Mouse (Mus musculus) liver, embryonic 16.5 days (tissue): ENCODE data around the gene Tmem254b. TPM values are rescaled to one million over a fixed set of nuclear protein-coding genes. Genes with fewer than 3 reads are reported as not detected.
"Not testable (repeated sequence)": the region's sequence is repeated elsewhere in the genome, so short reads cannot be mapped to it uniquely, and the experiment has no call there.

Experiments
- ATAC-seq: fragments of 200-750 bp; cut with Nextera tagmentation; 2 replicates; pipeline ENCODE4 v1.8.0; 2017; ENCODE audit warnings: low read depth, mild to moderate bottlenecking, moderate number of reproducible peaks, moderate library complexity
- H3K27ac ChIP-seq: fragments of 300-500 bp; sonication (generic); 2 replicates; pipeline ENCODE4 v1.5.1; 2014; ENCODE audit warnings: mild to moderate bottlenecking, low read length
- H3K27me3 ChIP-seq: fragments of 300-500 bp; sonication (generic); 2 replicates; pipeline ENCODE4 v1.6.1; 2014; ENCODE audit warnings: low read depth, low read length, mixed read lengths; ENCODE audit not compliant: control insufficient read depth, insufficient read depth
- H3K36me3 ChIP-seq: fragments of 300-500 bp; sonication (generic); 2 replicates; pipeline ENCODE4 v1.6.1; 2014; ENCODE audit warnings: mild to moderate bottlenecking; ENCODE audit not compliant: control insufficient read depth, insufficient read depth
- H3K4me1 ChIP-seq: fragments of 300-500 bp; sonication (generic); 2 replicates; pipeline ENCODE4 v1.6.1; 2014; ENCODE audit warnings: low read depth, low read length, mixed read lengths; ENCODE audit not compliant: control insufficient read depth
- H3K4me2 ChIP-seq: fragments of 300-500 bp; sonication (generic); 2 replicates; pipeline ENCODE4 v1.6.1; 2014; ENCODE audit warnings: low read depth, low read length, mixed read lengths
- H3K4me3 ChIP-seq: fragments of 300-500 bp; sonication (generic); 2 replicates; pipeline ENCODE4 v1.5.1; 2014; ENCODE audit warnings: low read depth, mild to moderate bottlenecking, low read length
- H3K9ac ChIP-seq: fragments of 300-500 bp; sonication (generic); 2 replicates; pipeline ENCODE4 v1.6.1; 2014; ENCODE audit warnings: low read depth, low read length
- H3K9me3 ChIP-seq: fragments of 300-500 bp; sonication (generic); replicated peaks from 2 replicates; pipeline ENCODE4 v1.6.1; 2016; ENCODE audit warnings: low read length; ENCODE audit not compliant: control insufficient read depth
- WGBS: fragments of 180-500 bp; shearing (Covaris S2); extraction: QIAGEN DNeasy Blood & Tissue Kit; methylation state at CpG from one replicate; pipeline ENCODE4 v1.1.7; 2014; ENCODE audit not compliant: insufficient replicate concordance; 5-methylcytosine and 5-hydroxymethylcytosine counted together
- polyA plus RNA-seq: library from polyadenylated mRNA; unstranded; fragments of >200 nt; fragmentation: Nextera tagmentation; extraction: Ambion mirVana; gene quantifications from 2 replicates; pipeline ENCODE4 v1.2.1, GENCODE M21; 2015

Gene Tmem254b
- 22.5 and 24.5 TPM in 2 replicates for polyA plus RNA-seq

DNA sequence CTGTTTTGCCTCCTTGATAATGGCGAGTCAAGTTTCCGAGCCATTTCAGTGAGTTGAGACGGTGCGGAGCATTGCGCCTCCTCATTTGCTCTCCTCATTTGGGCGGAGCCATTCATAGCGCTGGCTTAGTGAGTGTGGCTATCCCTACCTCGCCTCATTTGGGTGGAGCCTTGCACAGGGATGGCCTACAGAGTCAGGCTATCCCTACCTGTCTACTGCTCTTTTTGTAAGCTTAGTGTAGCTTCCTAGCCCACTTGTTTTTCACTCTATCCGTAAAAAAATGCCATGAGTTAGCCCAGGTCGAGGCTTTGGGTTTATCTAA, at the start of gene Tmem254b:
Gene Tmem254b, minus strand, starts transcription at position 116 of the 322 bp plus-strand sequence.
- not testable (repeated sequence) for H3K9me3 ChIP-seq
- no CpG with 5 or more reads among the region's 10 CpGs for WGBS
- peak; percentile 79 for ATAC-seq

DNA sequence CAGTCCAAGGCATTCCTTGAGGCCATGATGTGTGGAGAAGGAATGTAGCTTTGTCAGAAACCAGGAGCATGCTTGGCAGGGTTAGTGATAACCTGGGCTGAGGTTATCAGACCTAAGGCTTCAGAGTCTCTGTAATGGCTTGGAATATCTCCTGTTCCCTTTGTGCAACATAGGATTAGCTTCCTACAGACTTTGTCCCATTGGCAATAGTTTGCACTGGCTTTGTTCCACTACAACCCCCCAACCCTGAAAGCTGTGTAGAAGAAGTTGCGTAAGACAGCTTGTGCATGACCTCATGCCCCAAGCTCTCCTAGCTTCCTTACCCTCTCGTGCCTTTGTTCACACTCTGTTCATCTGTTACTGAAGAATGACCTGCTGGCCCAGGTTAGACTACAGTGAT, 30.3 kb upstream of the Tmem254b start:
- H3K27me3 ChIP-seq, H3K4me3 ChIP-seq, H3K4me1 ChIP-seq, H3K4me2 ChIP-seq, H3K27ac ChIP-seq, H3K36me3 ChIP-seq, H3K9ac ChIP-seq, H3K9me3 ChIP-seq: not testable (repeated sequence)
- peak; percentile 24; the same call in 1 of the 2 replicates for ATAC-seq
- no CpG with 5 or more reads among the region's 2 CpGs for WGBS

More for the DNA sequence above, at the start of gene Tmem254b:
- H3K4me2 ChIP-seq, H3K27ac ChIP-seq, H3K4me3 ChIP-seq, H3K36me3 ChIP-seq, H3K27me3 ChIP-seq, H3K9ac ChIP-seq, H3K4me1 ChIP-seq: not testable (repeated sequence)

DNA sequence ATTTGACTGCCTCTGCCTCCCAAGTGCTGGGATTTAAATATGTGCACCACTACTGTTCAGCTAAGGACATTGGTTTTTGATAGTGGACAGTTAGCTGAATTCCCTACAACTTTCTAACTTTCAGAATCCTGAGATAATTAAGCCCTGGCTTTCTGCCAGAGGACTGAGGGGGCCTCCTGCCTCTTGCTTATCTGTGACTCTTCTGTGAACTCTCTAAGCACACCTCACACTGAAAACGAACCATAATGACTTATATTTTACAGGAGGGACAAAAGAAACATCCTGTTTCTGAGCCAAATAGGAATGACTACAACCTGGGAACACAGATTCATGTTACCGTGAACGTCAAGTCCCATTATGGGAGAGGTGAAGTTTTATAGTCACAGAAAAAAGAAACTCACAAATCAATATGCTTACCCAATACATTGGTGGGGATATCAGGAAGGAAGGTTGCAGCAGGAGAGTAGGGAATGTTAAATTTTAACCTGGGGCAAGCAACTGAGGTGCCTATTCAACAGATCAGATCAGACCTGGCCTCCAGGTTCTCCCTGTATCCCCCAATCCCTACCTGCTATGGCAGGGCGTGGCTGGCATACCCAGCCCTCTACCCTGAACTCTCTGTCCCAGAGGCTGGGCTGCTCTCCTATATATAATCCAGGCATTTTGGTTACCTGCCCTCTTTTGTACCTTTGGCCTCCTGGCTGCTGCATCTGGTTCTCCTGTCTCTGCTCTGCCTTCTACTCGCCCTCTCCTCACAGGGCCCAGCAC, 9.6 kb upstream of the Tmem254b start:
- H3K4me2 ChIP-seq, H3K27me3 ChIP-seq, H3K36me3 ChIP-seq, H3K27ac ChIP-seq, H3K9ac ChIP-seq, H3K4me1 ChIP-seq, H3K9me3 ChIP-seq, H3K4me3 ChIP-seq: not testable (repeated sequence)
- WGBS: no CpG with 5 or more reads among the region's 5 CpGs
- peak; percentile 94 for ATAC-seq

DNA sequence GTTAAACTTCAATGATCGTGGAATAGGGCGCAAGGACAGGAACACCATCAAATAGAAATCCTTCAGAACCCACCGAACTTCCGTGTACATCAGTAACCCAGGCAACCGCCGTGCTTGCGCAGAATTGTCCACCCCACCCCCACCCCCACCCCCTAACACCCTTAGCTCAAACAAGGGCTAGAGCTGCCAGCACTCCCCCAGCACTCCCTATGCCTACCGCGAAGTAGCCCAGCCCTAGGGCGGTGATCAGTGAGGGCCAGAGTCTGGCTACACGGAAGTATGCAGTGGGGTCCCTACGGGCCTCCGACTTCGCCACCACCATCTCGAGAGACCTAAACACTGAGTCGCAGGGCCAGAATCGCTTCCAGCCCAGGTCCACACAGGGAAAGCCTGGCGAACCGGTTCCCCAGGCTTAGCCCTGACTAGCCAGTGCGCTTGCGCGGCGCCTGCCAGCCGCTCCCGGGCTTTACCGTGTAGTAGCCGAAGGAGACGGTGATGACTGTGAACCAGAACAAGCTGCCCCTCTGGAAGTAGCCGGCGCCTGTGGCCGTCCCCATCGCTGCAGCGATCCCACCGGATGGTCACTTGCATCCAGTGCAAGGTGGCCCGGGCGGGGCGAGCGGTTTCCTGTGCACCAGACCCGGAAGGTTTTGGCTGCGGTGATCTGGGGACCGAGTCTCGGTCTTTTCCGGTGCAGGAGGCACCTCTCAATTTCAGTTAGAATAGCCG, 480 bp downstream of the Tmem254b start:
- H3K36me3 ChIP-seq, H3K27ac ChIP-seq, H3K9ac ChIP-seq, H3K9me3 ChIP-seq, H3K4me1 ChIP-seq, H3K4me2 ChIP-seq, H3K27me3 ChIP-seq, H3K4me3 ChIP-seq: not testable (repeated sequence)
- WGBS: no CpG with 5 or more reads among the region's 44 CpGs
- peak; percentile 60 for ATAC-seq

DNA sequence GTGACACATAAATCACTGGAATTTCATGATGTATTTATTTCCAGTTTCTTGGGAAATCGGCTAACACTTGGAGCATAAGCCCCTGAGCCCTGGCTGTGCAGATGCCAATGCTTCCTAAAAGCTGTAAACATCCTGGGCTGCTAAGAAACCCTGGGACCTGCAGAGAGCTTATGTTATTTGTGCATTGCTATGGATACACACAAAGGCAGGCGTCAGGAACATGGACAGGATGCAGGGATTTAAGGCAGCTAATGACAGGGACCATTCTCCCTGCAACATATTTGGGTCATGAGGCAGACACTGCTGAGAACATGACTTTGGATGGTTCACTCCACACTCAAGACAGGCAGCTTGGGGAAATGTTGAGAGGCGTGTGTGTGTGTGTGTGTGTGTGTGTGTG, 9.0 kb downstream of the Tmem254b start:
- not testable (repeated sequence) for H3K27ac ChIP-seq, H3K4me2 ChIP-seq, H3K9ac ChIP-seq, ATAC-seq, H3K4me3 ChIP-seq, H3K4me1 ChIP-seq, H3K36me3 ChIP-seq, H3K27me3 ChIP-seq, H3K9me3 ChIP-seq
- no CpG with 5 or more reads among the region's 3 CpGs for WGBS

DNA sequence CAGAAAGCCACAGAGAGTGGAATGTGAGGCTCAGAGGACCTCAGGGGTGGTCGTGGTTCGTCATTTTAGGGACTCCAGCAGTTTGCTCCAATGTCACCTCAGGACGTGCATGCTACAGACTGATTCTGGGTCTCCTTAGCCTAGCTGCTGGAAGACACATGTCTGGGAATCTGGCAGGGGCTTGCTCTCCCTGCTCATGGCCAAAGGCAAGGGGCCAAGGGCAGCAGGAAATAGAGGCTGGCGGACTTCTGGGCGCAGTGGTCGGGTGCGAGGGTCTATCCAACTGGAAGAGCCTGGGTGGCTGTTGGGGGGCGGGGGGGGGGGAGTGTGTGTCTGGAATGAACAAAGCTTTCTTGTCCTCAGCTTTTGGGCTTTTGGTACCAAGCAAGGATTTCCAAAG, 18.5 kb downstream of the Tmem254b start:
- not testable (repeated sequence) for H3K27ac ChIP-seq, H3K4me1 ChIP-seq, ATAC-seq, H3K9me3 ChIP-seq, H3K27me3 ChIP-seq, H3K4me2 ChIP-seq, H3K36me3 ChIP-seq, H3K9ac ChIP-seq, H3K4me3 ChIP-seq
- no CpG with 5 or more reads among the region's 8 CpGs for WGBS

DNA sequence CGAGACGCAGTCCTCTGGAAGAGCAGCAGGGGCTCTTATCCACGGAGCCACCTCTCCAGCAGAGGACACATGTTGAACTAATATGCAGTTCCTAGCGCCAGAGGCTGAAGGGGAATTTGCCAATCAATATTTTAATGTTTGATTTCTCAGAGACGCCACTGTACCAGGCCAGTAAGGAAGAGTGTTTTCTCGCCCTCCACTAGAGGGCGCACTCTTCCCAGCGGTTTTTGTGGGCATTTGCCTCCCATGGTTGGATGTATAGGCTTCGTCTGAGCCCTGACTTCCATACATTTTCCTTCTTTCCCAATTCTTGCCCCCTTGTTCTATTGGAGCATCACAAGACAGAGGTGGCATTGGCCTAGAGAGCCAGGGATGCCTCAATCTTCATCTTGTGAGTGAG, 20.2 kb downstream of the Tmem254b start:
- H3K4me1 ChIP-seq, H3K4me3 ChIP-seq, H3K9me3 ChIP-seq, H3K27me3 ChIP-seq, ATAC-seq, H3K36me3 ChIP-seq, H3K27ac ChIP-seq, H3K9ac ChIP-seq, H3K4me2 ChIP-seq: not testable (repeated sequence)
- WGBS: no CpG with 5 or more reads among the region's 9 CpGs

DNA sequence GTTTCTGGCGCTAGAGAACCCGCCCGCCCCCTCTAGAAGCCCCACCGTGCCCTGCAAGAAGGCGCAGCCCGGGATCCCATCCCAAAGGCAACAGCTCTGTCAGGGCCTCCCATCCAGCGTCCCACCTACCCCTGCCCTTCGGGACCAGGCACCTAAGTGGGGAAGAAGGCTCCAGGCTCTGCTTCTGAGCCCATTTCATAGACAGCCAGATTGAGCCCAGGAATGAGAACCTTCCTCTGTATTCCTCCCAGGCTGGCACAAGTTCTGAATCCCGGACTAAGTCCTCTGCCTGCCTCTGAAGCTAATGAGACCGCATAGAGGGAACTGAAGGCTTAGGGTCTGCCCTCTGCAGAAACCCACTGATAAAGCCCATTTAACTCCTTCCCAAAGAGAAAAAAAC, 24.5 kb downstream of the Tmem254b start, which contains the start of gene Plac9b:
Gene Plac9b, minus strand, starts transcription at position 101 of the 400 bp plus-strand sequence.
- H3K4me2 ChIP-seq, H3K4me3 ChIP-seq, H3K27ac ChIP-seq, H3K9ac ChIP-seq, H3K27me3 ChIP-seq, H3K9me3 ChIP-seq, H3K4me1 ChIP-seq, ATAC-seq, H3K36me3 ChIP-seq: not testable (repeated sequence)
- no CpG with 5 or more reads among the region's 10 CpGs for WGBS

DNA sequence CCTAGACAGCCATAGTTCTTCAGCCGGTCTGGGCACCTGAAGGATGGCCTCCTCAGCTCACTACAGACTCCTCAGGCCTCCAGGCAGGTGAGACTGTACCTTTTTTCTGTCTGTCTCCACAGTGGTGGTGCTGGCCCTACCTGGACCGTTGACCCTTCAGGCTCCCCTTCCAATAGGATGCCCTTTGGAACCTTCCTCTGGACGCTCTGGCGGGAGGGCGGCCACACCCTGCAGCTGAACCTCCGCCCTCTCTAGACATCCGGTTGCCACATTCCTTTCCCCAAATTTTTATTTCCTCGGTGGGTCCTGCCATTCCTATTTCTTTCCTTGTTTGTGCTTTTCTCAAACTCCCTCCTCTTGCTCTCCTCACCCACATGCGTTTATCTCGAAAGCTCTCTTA, 25.2 kb downstream of the Tmem254b start:
- H3K4me2 ChIP-seq, ATAC-seq, H3K9ac ChIP-seq, H3K4me1 ChIP-seq, H3K27ac ChIP-seq, H3K36me3 ChIP-seq, H3K4me3 ChIP-seq, H3K27me3 ChIP-seq, H3K9me3 ChIP-seq: not testable (repeated sequence)
- WGBS: no CpG with 5 or more reads among the region's 10 CpGs
